Mouse (Mus musculus) activated CD4-positive, CD25-positive, alpha-beta regulatory T cell, adult 9 weeks (primary cell): ENCODE results near the gene Foxj1. TPM values are rescaled to one million over a fixed set of nuclear protein-coding genes. Genes with fewer than 3 reads are reported as not detected.

Experiments used
- polyA plus RNA-seq: library from polyadenylated mRNA; unstranded; fragments of 100-300 nt; shearing (Covaris generic); gene quantifications from one replicate; pipeline ENCODE4 v1.2.1, GENCODE M21; 2017

Gene Foxj1
- polyA plus RNA-seq: not detected

GRCm38 (mm10) chr11:116335244-116336036, at the start of gene Foxj1:
Foxj1 (minus strand) TSS chr11:116335399.

GRCm38 (mm10) chr11:116307019-116307725, 28.0 kb downstream of the Foxj1 start, which contains the start of gene Exoc7:
Exoc7 (minus strand) TSS chr11:116307233.

DNA sequence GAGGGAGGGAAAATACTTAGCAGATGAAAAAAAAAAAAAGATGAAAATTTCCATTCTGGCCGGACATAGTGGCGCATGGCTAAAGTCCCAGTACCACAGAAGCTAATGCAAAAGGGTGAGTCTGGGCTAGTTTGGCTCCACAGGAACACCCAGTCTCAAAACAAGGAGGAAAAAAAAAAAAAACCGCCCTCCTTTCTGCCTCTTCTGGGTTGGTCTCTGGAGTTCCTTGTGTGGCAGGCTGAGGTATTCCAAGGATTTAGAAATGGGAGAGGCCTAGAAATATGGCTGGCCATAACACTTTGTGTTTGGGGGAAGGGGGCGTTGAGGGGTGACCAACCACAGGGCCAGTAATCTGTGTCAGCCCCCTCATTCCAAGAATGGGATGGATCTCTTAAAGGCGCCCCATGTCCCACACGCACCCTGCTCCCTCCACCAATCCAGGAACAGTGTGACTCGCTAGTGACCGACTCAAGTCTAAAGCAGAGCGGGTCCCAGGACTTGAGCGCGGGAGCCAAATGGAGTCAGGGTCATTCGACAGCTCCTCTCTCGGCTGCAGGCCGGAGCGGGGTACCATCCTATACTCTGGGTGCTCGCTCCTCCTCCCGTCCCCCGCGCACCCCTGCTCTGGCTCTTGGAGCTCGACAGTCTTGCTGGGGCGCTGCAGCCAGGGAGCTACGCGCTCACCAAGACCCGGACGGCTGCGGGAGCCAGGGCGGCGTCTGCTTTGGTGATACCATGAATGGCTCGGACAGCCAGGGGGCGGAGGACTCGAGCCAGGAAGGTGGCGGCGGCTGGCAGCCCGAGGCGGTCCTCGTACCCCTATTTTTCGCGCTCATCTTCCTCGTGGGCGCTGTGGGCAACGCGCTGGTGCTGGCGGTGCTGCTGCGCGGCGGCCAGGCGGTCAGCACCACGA, 54.2 kb downstream of the Foxj1 start, which contains the start of gene Galr2:
Gene Galr2, plus strand, starts transcription at position 189 of the 913 bp plus-strand sequence.

Other genes starting within 250 kb of the Foxj1 start
- gene Wbp2, start 248.4 kb downstream of the Foxj1 start, polyA plus RNA-seq: 192 TPM
- 0.44 TPM for gene Trim47, start 208.2 kb downstream of the Foxj1 start, polyA plus RNA-seq
- gene Trim65, start 204.3 kb downstream of the Foxj1 start, polyA plus RNA-seq: 10.2 TPM
- 65.8 TPM for gene Mrpl38, start 196.5 kb downstream of the Foxj1 start, polyA plus RNA-seq
- 10.8 TPM for gene Fbf1, start 167.2 kb downstream of the Foxj1 start, polyA plus RNA-seq
- 65.7 TPM for gene Ten1, start 136.5 kb downstream of the Foxj1 start, polyA plus RNA-seq
- gene Acox1, start 136.4 kb downstream of the Foxj1 start, polyA plus RNA-seq: 21.0 TPM
- gene Evpl, start 97.3 kb downstream of the Foxj1 start, polyA plus RNA-seq: 0.09 TPM
- 81.5 TPM for gene Srp68, start 61.2 kb downstream of the Foxj1 start, polyA plus RNA-seq
- not detected for gene Galr2, start 54.5 kb downstream of the Foxj1 start, polyA plus RNA-seq
- 89.2 TPM for gene Exoc7, start 28.2 kb downstream of the Foxj1 start, polyA plus RNA-seq
- gene Rnf157, start 77.6 kb upstream of the Foxj1 start, polyA plus RNA-seq: 3.2 TPM
- gene Ubald2, start 98.7 kb upstream of the Foxj1 start, polyA plus RNA-seq: 34.7 TPM
- gene Qrich2, start 130.8 kb upstream of the Foxj1 start, polyA plus RNA-seq: not detected
- 35.2 TPM for gene Prpsap1, start 158.8 kb upstream of the Foxj1 start, polyA plus RNA-seq
- gene Sphk1, start 195.5 kb upstream of the Foxj1 start, polyA plus RNA-seq: not detected
- 1.9 TPM for gene Ube2o, start 246.0 kb upstream of the Foxj1 start, polyA plus RNA-seq